Mouse (Mus musculus) heart, postnatal 0 days (tissue): ENCODE measurements around the gene Gm37240.

Source experiments
- CTCF ChIP-seq: IDR thresholded peaks from 2 replicates; pipeline ENCODE4 v1.5.1; 2016; ENCODE audit warnings: antibody characterized with exemption, control low read depth, low read depth
- EP300 ChIP-seq: IDR thresholded peaks from 2 replicates; pipeline ENCODE4 v1.6.1; 2016; ENCODE audit warnings: antibody characterized with exemption, low read depth

DNA sequence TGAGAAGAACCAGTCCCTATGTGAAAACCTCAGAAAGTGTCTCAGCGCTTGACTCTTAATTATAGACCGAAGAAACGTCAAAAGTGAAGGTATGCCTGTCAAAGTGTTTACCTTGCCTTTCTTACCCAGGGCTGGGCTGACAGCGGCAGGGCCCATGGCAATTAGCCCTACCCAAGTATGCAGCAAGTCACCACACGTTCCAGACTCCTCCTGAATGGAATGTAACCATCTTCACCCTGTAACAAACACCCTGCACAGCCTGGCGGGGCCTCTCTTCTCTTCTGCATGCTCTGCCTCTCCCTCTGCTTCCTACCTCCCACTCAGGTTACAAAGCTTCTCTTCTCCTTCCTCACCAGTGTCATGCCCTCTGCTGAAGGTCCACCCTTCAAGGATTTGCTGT lies 44.5 kb upstream of the Gm37240 start:
- TF ChIP-seq CTCF (no peak), EP300 (no peak)
